Mouse (Mus musculus) small intestine, adult 2 months (tissue): ENCODE measurements at regions not wholly inside any gene's neighbourhood (a gene's known extent, or its start where the extent isn't known, plus 50 kb on each side); places are given as distances from the start of the nearest gene placed in this dataset.

Experiments used
- H3K27ac ChIP-seq: fragments of 200-500 bp; 2 replicates; pipeline ENCODE4 v1.5.1; 2012; ENCODE audit warnings: low read depth, low read length, control low read depth, inconsistent platforms; ENCODE audit not compliant: insufficient read depth
- H3K27me3 ChIP-seq: fragments of 200-500 bp; 2 replicates; pipeline ENCODE4 v1.6.1; 2012; ENCODE audit warnings: mild to moderate bottlenecking, moderate library complexity, low read length, inconsistent platforms; ENCODE audit not compliant: control insufficient read depth, insufficient read depth
- H3K36me3 ChIP-seq: fragments of 200-500 bp; 2 replicates; pipeline ENCODE4 v1.6.1; 2012; ENCODE audit warnings: mild to moderate bottlenecking, low read length, control low read depth, inconsistent platforms; ENCODE audit not compliant: control insufficient read depth, insufficient read depth
- H3K4me1 ChIP-seq: fragments of 200-500 bp; 2 replicates; pipeline ENCODE4 v1.6.1; 2012; ENCODE audit warnings: low read length, inconsistent platforms, mixed read lengths; ENCODE audit not compliant: control insufficient read depth, insufficient read depth, insufficient read length
- H3K4me3 ChIP-seq: fragments of 200-500 bp; 2 replicates; pipeline ENCODE4 v1.5.1; 2012; ENCODE audit warnings: low read depth, mild to moderate bottlenecking, control low read depth, inconsistent platforms, low read length, moderate library complexity
- CTCF ChIP-seq: fragments of 200-500 bp; IDR thresholded peaks from 2 replicates; pipeline ENCODE4 v1.5.1; 2012; ENCODE audit warnings: low read depth, mild to moderate bottlenecking, control low read depth, inconsistent platforms, low read length, moderate library complexity, mixed read lengths; ENCODE audit not compliant: insufficient replicate concordance, insufficient read length; ENCODE audit errors: extremely low read depth
- POLR2A ChIP-seq: fragments of 200-500 bp; IDR thresholded peaks from 2 replicates; pipeline ENCODE4 v1.6.1; 2012; ENCODE audit warnings: low read depth, mild to moderate bottlenecking, control low read depth, inconsistent platforms, low read length, moderate library complexity
- WGBS: fragments of 180-500 bp; shearing (Covaris S2); methylation state at CpG from one replicate; pipeline ENCODE4 v1.1.7; 2018; 5-methylcytosine and 5-hydroxymethylcytosine counted together

GRCm38 (mm10) chr17:83120665-83121232 is 94.3 kb upstream of the Pkdcc start:
- no peaks in the 10 kb centered on the region for H3K36me3 ChIP-seq
- TF ChIP-seq CTCF = no peak
- TF ChIP-seq POLR2A = no peak
- H3K4me3 ChIP-seq = no peak overlapping the region
- H3K27ac ChIP-seq = no peak overlapping the region
- WGBS = 39% methylated on average over 16 of the region's 16 CpGs
- peaks cover 3% of the 10 kb centered on the region for H3K4me1 ChIP-seq
- no peaks in the 10 kb centered on the region for H3K27me3 ChIP-seq

- Histone ChIP-seq H3K4me3 (peak overlapping the region; percentile 38), H3K36me3 (no peaks in the 10 kb centered on the region), H3K27ac (no peak overlapping the region), H3K4me1 (peaks cover 3% of the 10 kb centered on the region), H3K27me3 (no peaks in the 10 kb centered on the region)
- WGBS = 7% methylated on average over 20 of the region's 20 CpGs
- TF ChIP-seq CTCF (no peak), POLR2A (no peak)
Observed at GRCm38 (mm10) chr17:83122525-83123280, 92.4 kb upstream of the Pkdcc start.

- no peak overlapping the region for H3K4me3 ChIP-seq
- H3K27ac ChIP-seq = no peak overlapping the region
- H3K36me3 ChIP-seq = no peaks in the 10 kb centered on the region
- TF ChIP-seq POLR2A (no peak), CTCF (no peak)
- H3K4me1 ChIP-seq = peaks cover 3% of the 10 kb centered on the region
- no peaks in the 10 kb centered on the region for H3K27me3 ChIP-seq
Observed at GRCm38 (mm10) chr17:83125057-83125456, 90.0 kb upstream of the Pkdcc start.

- WGBS = 82% methylated on average over 6 of the region's 6 CpGs
- no peaks in the 10 kb centered on the region for H3K27me3 ChIP-seq
- TF ChIP-seq POLR2A (no peak), CTCF (no peak)
- H3K27ac ChIP-seq = no peak overlapping the region
- H3K36me3 ChIP-seq = no peaks in the 10 kb centered on the region
- no peak overlapping the region for H3K4me3 ChIP-seq
- H3K4me1 ChIP-seq = peaks cover 3% of the 10 kb centered on the region
Observed at GRCm38 (mm10) chr17:83127842-83128241, 87.2 kb upstream of the Pkdcc start.

GRCm38 (mm10) chr17:83128843-83129544 is 86.1 kb upstream of the Pkdcc start:
- H3K4me3 ChIP-seq = no peak overlapping the region
- no peaks in the 10 kb centered on the region for H3K27me3 ChIP-seq
- TF ChIP-seq CTCF = no peak
- TF ChIP-seq POLR2A = no peak
- WGBS = 83% methylated on average over 14 of the region's 14 CpGs
- no peaks in the 10 kb centered on the region for H3K36me3 ChIP-seq
- H3K27ac ChIP-seq = no peak overlapping the region
- H3K4me1 ChIP-seq = no peaks in the 10 kb centered on the region

GRCm38 (mm10) chr17:83129658-83130057 is 85.4 kb upstream of the Pkdcc start:
- H3K4me3 ChIP-seq = no peak overlapping the region
- H3K36me3 ChIP-seq = no peaks in the 10 kb centered on the region
- WGBS = 90% methylated on average over 7 of the region's 7 CpGs
- no peak overlapping the region for H3K27ac ChIP-seq
- no peak for TF ChIP-seq POLR2A
- TF ChIP-seq CTCF = no peak
- H3K27me3 ChIP-seq = no peaks in the 10 kb centered on the region
- no peaks in the 10 kb centered on the region for H3K4me1 ChIP-seq

GRCm38 (mm10) chr17:83133201-83133600 is 81.9 kb upstream of the Pkdcc start:
- 74% methylated on average over 9 of the region's 9 CpGs for WGBS
- no peaks in the 10 kb centered on the region for H3K36me3 ChIP-seq
- H3K27ac ChIP-seq = no peak overlapping the region
- H3K4me3 ChIP-seq = no peak overlapping the region
- no peaks in the 10 kb centered on the region for H3K27me3 ChIP-seq
- no peak for TF ChIP-seq POLR2A
- TF ChIP-seq CTCF = no peak
- H3K4me1 ChIP-seq = no peaks in the 10 kb centered on the region; the same call in 1 of the 2 replicates
